Mouse (Mus musculus) NIH3T3 (cell line): ENCODE measurements around the gene Pde10a.

Experiments used
- DNase-seq: peaks from one replicate; pipeline ENCODE4 v3.0.0-alpha.2; 2012; ENCODE audit warnings: low read depth

Pde10a gene

DNA sequence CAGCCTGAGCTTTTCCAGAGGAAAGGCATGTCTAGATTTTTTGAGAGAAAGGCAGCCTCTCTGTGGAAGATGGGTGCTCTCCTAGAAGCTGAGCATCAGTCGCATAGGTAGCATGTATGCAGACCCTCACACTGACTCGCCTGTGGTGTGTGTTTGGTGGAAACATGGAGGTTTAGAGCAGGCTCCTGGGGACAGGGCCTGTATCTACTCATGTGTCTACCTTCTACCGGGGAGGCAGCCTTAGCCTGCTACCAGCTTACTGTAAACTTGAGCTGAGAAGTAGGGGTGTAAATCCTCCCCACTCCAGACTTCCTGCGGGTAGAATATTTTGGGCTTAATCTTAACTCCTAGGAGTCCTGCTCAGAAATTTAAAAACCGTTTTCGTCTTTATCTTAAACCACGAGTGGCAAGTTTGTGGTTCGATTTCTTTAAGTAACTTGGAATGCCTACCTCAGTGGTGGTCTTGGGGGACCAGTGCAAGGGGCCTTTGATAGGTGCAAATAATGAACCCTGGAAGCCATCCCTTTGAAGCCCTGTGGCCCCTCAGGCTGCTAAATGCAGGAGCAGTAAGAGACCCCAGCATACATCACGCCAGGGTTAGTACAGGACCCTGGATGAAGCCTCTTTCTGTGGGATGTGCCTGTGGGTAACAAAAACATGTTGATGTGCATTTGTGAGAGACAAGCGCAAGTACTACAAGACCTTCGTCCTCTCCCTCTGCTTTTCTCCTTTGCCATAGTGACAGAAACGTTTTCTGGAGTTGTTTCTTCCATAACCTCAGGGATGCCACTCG, 367.2 kb downstream of the Pde10a start:
- no peak for DNase-seq

DNA sequence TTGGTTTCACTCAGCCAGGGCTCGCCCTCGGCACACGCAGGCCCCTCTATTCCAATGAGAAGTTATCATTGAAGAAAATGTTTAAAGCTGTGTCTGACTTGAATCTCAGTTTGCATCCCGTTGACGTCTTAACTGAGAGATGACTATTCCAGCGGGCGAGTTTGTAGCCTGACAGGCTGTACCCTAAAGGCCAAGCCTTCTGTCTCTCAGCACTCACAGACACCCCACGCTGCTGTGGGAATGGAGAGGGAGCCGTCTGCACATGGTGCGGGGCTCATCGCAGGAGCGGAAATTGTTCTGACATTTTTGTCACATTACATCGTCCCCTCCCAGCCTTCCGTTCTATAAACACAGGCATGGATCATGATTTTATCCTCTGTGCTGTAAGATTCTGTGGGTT, 370.8 kb downstream of the Pde10a start:
- no peak for DNase-seq

DNA sequence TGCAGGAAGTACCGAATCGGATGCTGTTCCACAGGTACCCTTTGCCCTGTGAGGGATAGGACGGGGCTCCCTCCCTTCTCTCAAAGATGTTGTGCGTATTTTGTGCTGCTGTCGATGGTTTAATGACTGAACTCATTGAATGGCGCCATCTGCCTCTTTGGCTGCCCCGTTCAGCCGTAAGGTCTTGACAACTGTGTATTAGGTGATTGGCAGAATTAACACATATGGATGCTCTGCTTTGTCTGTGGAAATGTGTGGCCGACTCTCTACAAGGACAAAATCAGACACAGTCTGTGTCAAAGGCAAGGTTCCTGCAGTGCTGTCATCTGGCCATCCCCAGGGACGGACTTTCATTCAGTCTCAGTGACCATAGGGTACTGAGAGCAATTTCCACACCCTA, 372.6 kb downstream of the Pde10a start:
- no peak for DNase-seq

DNA sequence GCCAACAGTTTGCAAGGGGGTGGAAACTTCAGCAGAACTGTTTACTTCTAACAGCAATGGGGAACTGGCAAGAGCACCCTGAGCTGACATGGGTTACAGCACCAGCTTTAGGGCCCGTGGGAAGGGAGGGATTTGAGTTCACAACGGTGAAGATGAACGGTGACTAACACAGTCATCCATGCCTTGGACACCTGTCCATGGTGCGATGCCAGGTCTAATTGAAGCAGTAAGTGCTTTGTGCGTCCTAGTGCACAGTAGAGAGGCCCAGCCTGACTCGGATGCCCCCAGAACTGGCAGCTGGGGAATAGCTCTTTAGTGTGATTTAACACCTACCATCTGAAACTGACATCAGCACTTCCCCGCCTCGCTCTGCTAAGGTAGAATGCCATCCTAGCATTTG, 373.0 kb downstream of the Pde10a start:
- no peak for DNase-seq

DNA sequence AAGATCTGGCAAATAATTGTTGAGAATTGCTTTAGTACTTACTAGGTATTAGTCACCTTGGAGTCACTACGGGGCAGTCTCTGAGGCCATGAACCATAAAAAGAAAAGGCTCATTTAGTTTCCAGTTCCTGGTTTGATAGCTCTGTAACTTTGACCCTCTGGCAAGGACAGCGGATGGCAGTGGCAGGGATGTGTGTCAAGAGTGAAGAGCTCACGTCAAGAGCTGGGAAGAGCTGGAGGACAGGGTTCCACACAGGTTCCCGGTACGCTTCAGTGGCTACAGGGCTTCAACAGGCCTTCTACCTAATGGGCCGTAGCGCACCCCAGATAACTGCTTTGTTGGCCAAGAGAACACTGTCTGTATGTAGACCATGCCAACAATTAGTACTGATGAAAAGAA, 374.0 kb downstream of the Pde10a start:
- no peak for DNase-seq

DNA sequence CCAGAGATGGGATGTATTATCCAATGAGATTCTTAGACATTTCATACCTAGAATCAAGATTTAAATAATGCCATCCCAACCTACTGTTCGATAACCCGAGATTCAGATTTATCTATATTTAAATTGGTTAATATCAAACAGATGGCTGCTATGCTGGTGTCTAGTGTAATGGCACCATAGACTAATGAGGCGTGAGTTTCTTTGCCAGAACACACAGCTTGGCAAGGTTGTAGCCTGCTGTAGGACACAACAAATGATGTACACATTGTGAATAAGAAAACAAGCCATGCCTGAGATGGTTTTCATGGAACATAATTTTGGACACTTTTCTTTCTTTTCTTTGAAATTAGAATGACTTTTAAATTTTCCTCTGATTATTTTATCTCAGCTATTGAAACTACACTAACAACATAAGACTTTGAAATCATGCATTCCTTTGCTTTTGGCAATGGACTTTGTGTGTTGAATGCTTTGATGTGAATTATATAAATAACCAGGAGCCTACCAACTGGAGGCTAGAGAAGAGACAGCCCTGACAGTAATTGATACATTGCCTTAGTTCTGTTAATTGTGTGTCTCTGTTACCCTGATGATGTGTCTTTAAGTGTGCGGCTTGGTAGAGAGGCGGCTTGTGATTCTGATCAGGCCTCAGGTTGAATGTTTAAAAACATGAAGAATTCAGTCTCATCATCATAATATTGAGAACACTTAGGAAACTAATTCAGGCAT, 378.5 kb downstream of the Pde10a start:
- DNase-seq: no peak

DNA sequence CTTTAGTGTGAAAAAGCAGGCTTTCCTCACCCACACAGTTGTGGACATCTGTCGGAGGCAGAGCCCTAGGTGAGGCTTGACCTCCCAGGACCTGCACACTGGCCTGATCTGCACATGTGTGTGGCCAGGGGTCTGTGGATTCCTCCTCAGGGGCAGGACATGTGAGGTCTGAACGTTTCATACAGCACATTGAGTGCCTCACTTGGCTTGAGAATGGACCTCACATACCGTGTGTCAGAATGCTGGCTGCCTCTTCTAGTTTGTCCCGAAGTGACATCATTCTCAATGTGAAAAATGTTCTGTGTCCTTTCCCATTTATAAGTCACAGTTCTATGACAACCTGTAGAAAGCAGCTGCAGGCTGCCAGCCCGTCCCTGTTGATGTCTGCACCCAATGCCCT, 385.4 kb downstream of the Pde10a start:
- no peak for DNase-seq

DNA sequence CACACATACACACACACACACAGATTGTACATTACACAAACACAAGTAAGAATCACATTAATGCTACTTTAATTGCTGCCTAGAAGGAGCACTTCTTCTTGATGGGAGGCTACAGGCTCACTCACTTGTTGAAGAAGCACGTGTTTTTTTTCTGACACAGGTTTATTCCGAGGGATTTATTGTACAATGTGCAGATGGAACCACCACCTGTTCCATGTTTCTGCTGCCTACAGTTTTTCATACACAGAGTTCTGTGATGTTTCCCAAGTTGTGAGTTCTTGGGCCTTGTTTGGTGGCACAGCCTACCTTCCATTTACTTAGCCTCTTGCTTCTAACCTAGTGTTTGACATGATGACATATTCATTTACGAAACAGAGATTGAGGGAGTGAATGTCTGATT, 387.8 kb downstream of the Pde10a start:
- no peak for DNase-seq

DNA sequence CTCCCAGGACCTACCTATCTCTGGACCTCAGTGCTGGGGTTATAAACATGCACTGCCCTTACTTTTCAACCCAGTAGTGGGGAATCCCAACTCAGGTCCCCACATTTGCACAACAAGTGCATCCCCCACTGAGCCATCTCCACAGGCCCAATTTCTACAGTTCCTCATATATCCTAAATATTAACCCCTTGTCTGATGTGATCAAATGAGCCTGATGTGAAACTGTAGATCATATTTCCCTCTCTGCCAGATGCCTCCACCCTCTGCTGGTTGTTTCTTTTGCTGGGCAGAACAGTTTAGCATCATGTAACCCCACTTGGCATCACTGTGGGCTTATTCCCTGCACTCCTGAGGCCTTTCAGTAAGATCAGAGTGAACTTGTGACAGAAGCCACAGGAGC, 390.5 kb downstream of the Pde10a start:
- DNase-seq: no peak

DNA sequence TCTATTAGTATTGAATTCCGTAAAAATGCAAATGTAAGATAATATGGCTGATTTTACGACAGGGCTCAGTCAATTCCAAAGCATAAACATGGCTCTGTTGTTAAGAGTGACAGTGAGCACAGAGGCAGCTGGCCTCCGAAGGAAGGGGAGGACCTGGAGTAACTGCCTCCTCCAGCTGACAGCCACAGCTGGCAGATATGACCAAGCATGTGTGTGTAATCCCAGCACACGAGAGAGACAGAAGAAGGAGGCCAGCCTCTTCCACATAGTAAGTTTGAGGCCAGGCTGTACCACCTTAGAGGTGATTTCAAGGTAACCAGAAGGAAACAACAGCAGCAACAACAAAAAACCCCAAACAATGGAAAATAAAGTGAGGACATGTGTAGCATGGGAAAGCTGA, 397.9 kb downstream of the Pde10a start:
- no peak for DNase-seq

DNA sequence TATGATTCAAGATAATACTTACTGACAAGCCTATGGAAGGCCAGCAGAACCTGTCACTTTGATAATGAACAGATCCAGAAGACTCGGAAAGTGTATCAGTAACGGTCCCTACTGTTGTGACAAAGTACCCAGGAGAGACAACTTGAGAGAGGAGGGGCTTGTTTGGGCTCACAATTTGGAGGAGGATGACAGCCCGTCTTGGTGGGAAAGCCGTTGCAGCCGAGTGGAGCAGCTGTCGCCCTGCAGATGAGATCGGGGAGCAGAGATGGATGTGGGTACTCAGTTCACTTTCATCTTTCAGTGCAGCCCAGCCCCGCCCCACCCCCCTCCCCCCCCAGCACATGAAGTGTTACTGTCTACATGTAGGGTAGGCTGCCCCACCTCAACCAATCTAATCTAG, 398.6 kb downstream of the Pde10a start:
- no peak for DNase-seq

DNA sequence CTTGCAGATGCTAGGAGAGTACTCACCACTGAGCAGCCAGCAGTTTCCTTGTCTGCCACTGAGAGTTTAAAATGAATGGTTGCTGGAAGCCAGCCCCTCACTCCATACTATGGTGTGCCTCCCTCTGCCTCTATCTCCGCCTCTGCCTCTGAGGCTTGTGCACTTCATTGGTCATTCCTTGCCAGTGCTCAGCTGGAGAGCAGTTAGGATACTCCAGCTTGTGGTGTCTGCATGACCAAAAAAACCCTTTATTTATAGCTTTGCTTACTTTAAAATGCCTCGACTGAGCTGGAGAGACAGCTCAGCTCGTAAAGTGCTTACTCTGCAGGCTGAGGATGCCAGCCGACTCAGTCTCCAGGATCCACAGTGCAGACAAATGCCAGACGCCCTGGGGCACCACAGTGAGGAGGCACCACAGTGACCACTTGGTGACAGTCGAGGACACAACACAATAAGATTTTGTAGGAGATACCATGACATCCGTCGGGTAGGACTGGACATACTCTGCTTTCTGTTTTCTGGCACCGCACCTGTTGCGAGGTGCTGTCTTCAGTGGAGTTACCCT, 400.7 kb downstream of the Pde10a start:
- DNase-seq: no peak

DNA sequence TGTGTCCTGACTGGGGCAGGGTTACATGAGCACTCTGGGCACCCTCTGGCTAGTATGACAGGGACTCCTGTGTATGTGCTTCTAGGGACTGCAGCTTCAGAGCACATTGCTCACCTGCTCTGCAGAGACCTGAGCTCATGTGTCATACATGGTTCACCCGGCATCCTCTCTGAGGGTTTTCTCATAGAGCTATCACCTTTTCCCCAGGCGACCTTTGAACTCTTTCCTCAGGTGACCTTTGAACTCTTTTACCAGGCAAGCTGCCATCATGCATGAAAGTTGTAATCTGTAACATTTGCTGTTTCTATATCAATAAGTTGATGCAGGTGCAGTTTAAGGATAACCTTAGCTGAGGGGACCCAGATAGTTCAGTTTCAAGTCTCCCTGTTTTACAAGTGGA, 403.4 kb downstream of the Pde10a start:
- no peak for DNase-seq

DNA sequence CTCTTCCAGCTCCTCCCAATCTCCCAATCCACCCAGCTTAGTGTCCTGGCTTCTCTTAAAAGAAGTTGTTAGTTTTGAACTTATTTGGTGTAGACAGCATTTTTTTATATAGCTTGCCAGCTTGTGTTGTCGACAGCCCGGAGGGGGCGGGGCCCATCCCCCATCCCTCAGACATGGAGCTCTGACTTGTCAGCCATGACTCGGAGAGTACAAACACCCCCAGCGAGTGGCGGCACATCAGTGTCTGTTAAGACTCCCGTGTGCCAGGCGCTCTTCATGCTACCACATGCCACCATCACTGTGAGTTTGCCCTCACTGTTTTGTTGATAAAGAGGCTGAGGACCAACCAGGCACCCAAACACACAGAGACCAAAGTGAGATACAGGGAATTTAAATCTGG, 404.5 kb downstream of the Pde10a start:
- DNase-seq: no peak

DNA sequence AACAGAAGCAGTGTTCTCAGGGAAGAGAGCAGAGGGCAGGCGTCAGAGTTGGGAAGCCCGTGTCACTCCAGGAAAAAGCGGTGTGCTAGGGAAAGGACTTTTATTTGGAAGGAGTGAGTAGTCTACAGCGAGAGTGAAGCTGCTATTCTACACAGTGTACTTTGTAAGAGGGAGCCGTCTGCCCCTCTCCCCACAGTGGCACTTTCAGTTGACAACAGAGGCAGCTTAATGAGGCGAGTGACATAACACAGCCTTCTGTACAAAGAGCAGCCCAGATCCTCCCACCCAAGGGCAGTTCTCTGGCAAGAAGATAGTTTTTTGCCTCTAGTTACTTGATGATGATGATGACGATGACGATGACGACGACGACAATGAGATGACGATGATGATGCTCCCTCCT, 410.4 kb downstream of the Pde10a start:
- no peak for DNase-seq

DNA sequence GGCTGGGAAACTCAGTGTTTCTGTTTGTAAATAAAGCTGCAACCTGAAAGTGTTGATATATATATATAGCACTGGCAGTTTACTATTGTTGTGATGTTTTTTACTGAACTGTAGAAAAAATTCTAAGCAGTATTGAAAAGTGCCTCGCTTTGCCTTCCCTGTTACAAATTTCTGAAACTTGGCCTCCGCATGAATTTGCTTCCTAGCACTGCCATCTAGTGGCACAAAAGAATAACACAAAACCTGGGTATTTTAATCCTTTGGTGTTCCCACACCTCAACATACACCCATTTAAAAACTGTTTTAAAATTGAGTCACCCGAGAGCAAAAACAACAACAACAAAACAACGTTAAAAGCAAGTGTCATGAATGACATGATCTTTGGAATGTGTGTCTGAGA, 411.4 kb downstream of the Pde10a start:
- peak; percentile 76 for DNase-seq

DNA sequence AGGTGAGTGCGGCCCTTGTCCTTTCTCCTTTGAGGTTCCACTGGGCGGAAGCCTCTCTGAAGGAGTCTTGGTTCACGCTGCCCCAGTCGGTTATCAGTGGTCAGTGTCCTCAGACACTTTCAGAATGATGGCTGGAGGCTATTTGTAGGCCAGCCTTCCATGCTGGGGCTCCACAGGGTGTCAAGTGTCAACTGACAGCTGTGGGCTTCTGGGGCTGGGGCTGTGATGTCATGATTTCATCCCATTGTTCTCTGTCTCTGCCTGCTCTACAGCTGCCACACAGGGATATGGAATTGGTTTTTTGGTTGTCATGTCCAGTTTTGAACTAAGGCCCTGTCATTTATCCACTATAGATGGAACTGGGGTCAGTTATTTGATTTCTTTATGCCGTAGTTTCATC, 426.4 kb downstream of the Pde10a start:
- DNase-seq: no peak

DNA sequence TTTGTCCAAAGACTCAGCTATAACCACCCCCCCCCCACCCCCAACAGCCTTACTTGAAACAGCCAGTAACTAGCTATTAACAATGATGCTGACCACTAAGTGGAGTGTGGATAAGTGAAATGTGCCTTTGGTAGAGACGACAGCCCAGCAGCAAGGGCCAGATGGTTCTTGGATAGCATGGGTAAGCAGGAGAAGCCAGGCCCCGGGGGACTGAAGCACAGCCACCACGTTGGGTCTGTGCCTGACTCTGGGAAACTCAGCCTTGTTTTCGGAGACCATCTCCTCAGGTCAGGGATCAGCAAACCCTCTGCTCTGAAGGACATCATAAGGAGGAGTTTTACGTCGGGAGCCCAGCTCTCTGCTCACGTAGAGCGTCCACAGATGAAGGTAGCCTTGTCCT, 427.8 kb downstream of the Pde10a start:
- no peak for DNase-seq

DNA sequence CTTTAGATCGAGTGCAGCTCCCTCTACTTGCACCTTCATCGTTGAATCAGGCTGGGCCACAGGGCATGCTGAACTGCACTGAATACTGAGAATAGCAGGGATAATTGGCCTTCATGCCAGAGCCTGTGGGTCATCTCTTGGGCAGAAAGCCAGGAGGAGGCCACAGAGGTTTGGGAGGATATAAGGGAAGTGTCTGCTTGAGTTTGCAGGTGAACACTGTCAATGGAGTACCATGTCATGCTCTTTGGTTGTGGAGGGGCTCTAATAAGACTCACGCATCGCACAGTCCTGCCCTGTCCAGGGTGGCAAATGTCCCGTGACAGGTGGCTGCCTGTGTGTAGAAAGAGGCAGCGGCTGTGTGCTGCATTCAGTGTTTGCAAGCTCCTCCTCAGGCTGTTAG, 433.0 kb downstream of the Pde10a start:
- DNase-seq: no peak

DNA sequence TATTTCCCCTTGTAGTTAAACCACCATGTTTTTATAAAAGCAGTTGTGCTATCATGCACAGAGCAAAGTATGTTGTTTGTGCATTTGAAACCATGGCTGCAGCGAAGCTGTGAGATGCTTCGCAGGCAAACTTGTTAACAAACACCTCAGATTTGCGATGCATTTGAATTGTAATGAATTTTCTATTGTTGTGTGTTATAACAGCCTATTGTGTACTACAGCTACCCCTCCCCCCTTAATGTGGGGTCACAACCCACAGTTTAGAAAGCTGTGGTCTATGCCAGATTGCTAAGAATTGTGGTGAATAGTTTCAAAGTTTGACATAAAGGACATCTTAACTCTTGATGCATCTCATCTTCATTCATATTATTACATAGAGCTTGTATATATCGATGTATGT, 435.2 kb downstream of the Pde10a start:
- no peak for DNase-seq

DNA sequence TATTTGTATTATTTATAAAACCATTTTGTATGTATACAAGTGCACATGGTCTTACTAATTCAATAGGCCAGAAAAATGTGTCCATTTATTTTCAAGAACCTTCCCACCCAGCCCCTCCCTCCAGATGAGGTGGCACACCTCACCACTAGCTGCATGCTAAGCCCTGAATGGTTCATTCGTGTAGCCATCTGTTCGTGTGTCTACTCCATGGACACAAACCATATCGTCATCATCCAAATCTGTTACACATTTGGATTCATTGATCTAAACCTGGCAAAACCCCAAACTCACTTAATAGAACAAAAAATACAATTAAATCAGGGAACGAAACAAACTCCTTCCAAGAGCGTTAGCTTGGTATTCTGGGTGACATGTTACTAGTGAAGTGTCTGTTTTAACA, 435.9 kb downstream of the Pde10a start:
- no peak for DNase-seq

DNA sequence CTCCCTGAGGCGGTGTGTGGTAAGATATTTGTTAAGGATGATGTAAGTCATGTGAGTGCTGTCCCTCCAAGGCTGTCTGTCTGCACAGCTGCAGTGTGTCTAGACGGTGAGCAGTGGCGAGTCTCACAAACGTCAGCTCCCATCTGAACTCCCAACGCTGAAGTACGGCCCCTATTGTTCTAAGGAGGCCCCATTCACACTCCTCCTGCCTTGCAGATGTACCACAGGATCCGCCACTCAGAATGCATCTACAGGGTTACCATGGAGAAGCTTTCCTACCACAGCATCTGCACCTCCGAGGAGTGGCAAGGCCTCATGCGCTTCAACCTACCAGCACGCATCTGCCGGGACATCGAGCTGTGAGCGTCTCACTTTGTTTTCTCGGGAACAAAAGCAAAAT, 436.5 kb downstream of the Pde10a start:
- DNase-seq: no peak

DNA sequence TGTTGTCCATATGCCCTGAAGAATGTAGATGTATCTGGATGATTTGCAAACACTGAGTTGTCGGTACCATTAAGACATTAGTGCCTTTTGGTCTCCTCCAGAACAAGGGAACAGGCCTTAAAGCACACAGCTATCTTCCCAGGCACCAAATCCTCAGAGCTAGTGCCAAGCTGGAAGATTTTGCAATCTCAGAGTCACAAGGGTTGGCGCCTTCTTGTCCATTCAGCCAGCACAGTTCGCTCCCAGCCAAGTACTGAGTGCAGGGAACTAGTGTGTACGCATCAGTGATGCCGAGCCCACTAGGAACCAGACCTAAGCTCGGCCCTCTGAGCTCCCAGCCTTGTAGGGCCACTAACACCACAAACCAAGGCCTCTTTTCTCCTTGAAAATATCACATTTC, 440.0 kb downstream of the Pde10a start:
- DNase-seq: peak; percentile 44
